Mouse (Mus musculus): Measurements from ENCODE around the gene Pml. TPM values are rescaled to one million over a fixed set of nuclear protein-coding genes. Genes with fewer than 3 reads are reported as not detected.

Gene Pml
- polyA plus RNA-seq, 1 experiment from 2014 or later, result 26.7 TPM

- no peaks in the 10 kb centered on the region for H3K27me3 ChIP-seq (ENCODE audit: insufficient read depth, low read length)
- no peak for ATAC-seq (ENCODE audit: low FRiP score, low TSS enrichment)
- no peaks in the 10 kb centered on the region for H3K9me3 ChIP-seq (ENCODE audit: low read length)
- no peak overlapping the region for H3K4me2 ChIP-seq (replicated peaks; ENCODE audit: low read depth, low read length)
- H3K4me1 ChIP-seq (ENCODE audit: insufficient read depth, low read length), result peaks cover 39% of the 10 kb centered on the region
- H3K36me3 ChIP-seq (ENCODE audit: insufficient read depth, low read length), result peaks cover 9% of the 10 kb centered on the region; the same call in 1 of the 2 replicates
- no peak overlapping the region for H3K4me3 ChIP-seq (ENCODE audit: low read length)
- 81% methylated on average over 6 of the region's 6 CpGs for WGBS
- H3K9ac ChIP-seq (replicated peaks; ENCODE audit: low read length), result no peak overlapping the region
- H3K27ac ChIP-seq (ENCODE audit: low read length), result no peak overlapping the region
Measured at GRCm38 (mm10) chr9:58243696-58244095, 5.9 kb downstream of the Pml start.

- H3K36me3 ChIP-seq (ENCODE audit: insufficient read depth, low read length), result peaks cover 9% of the 10 kb centered on the region; the same call in 1 of the 2 replicates
- WGBS, result 77% methylated on average over 5 of the region's 5 CpGs
- no peak for ATAC-seq (ENCODE audit: low FRiP score, low TSS enrichment)
- H3K4me3 ChIP-seq (ENCODE audit: low read length), result no peak overlapping the region
- peaks cover 30% of the 10 kb centered on the region for H3K4me1 ChIP-seq (ENCODE audit: insufficient read depth, low read length)
- peak overlapping the region; percentile 13; the same call in 1 of the 2 replicates for H3K27ac ChIP-seq (ENCODE audit: low read length)
- H3K4me2 ChIP-seq (replicated peaks; ENCODE audit: low read depth, low read length), result no peak overlapping the region
- H3K9ac ChIP-seq (replicated peaks; ENCODE audit: low read length), result no peak overlapping the region
- H3K9me3 ChIP-seq (ENCODE audit: low read length), result no peaks in the 10 kb centered on the region
- no peaks in the 10 kb centered on the region for H3K27me3 ChIP-seq (ENCODE audit: insufficient read depth, low read length)
Measured at GRCm38 (mm10) chr9:58242696-58243095, 6.9 kb downstream of the Pml start.

- Histone ChIP-seq H3K27me3 (ENCODE audit: insufficient read depth, low read length) (no peaks in the 10 kb centered on the region), H3K9ac (replicated peaks; ENCODE audit: low read length) (no peak overlapping the region), H3K36me3 (ENCODE audit: insufficient read depth, low read length) (peaks cover 9% of the 10 kb centered on the region; the same call in 1 of the 2 replicates), H3K4me1 (ENCODE audit: insufficient read depth, low read length) (peaks cover 23% of the 10 kb centered on the region), H3K9me3 (ENCODE audit: low read length) (no peaks in the 10 kb centered on the region), H3K4me2 (replicated peaks; ENCODE audit: low read depth, low read length) (no peak overlapping the region), H3K4me3 (ENCODE audit: low read length) (no peak overlapping the region), H3K27ac (ENCODE audit: low read length) (no peak overlapping the region)
- 48% methylated on average over 9 of the region's 9 CpGs for WGBS
- peak; percentile 69; the same call in 1 of the 2 replicates for ATAC-seq (ENCODE audit: low FRiP score, low TSS enrichment)
Measured at GRCm38 (mm10) chr9:58241780-58242485, 7.7 kb downstream of the Pml start.

- H3K4me3 ChIP-seq (ENCODE audit: low read length), result no peak overlapping the region
- H3K27ac ChIP-seq (ENCODE audit: low read length), result no peak overlapping the region
- H3K4me2 ChIP-seq (replicated peaks; ENCODE audit: low read depth, low read length), result no peak overlapping the region
- H3K9me3 ChIP-seq (ENCODE audit: low read length), result no peaks in the 10 kb centered on the region
- H3K27me3 ChIP-seq (ENCODE audit: insufficient read depth, low read length), result no peaks in the 10 kb centered on the region
- H3K4me1 ChIP-seq (ENCODE audit: insufficient read depth, low read length), result 0 out of 2 replicates have a peak, but pooled peaks cover 3% of the 10 kb centered on the region
- no peak overlapping the region for H3K9ac ChIP-seq (replicated peaks; ENCODE audit: low read length)
- H3K36me3 ChIP-seq (ENCODE audit: insufficient read depth, low read length), result peaks cover 40% of the 10 kb centered on the region
- WGBS, result 95% methylated on average over 28 of the region's 28 CpGs
- no peak for ATAC-seq (ENCODE audit: low FRiP score, low TSS enrichment)
Measured at GRCm38 (mm10) chr9:58234502-58235015, 15.0 kb downstream of the Pml start.

- H3K36me3 ChIP-seq (ENCODE audit: insufficient read depth, low read length), result peaks cover 61% of the 10 kb centered on the region
- H3K4me1 ChIP-seq (ENCODE audit: insufficient read depth, low read length), result 0 out of 2 replicates have a peak, but pooled peaks cover 3% of the 10 kb centered on the region
- H3K4me3 ChIP-seq (ENCODE audit: low read length), result no peak overlapping the region
- H3K27me3 ChIP-seq (ENCODE audit: insufficient read depth, low read length), result no peaks in the 10 kb centered on the region
- H3K4me2 ChIP-seq (replicated peaks; ENCODE audit: low read depth, low read length), result no peak overlapping the region
- H3K9ac ChIP-seq (replicated peaks; ENCODE audit: low read length), result no peak overlapping the region
- WGBS, result 43% methylated on average over 5 of the region's 5 CpGs
- no peak for ATAC-seq (ENCODE audit: low FRiP score, low TSS enrichment)
- H3K9me3 ChIP-seq (ENCODE audit: low read length), result no peaks in the 10 kb centered on the region
- H3K27ac ChIP-seq (ENCODE audit: low read length), result peak overlapping the region; percentile 54
Measured at GRCm38 (mm10) chr9:58232374-58232773, 17.2 kb downstream of the Pml start.

GRCm38 (mm10) chr9:58231746-58232145 lies 17.8 kb downstream of the Pml start:
- WGBS, result 52% methylated on average over 6 of the region's 6 CpGs
- no peak for ATAC-seq (ENCODE audit: low FRiP score, low TSS enrichment)
- peak overlapping the region; percentile 54 for H3K27ac ChIP-seq (ENCODE audit: low read length)
- H3K4me2 ChIP-seq (replicated peaks; ENCODE audit: low read depth, low read length), result no peak overlapping the region
- no peak overlapping the region for H3K4me3 ChIP-seq (ENCODE audit: low read length)
- no peaks in the 10 kb centered on the region for H3K27me3 ChIP-seq (ENCODE audit: insufficient read depth, low read length)
- no peak overlapping the region for H3K9ac ChIP-seq (replicated peaks; ENCODE audit: low read length)
- no peaks in the 10 kb centered on the region for H3K9me3 ChIP-seq (ENCODE audit: low read length)
- peaks cover 63% of the 10 kb centered on the region for H3K36me3 ChIP-seq (ENCODE audit: insufficient read depth, low read length)
- 0 out of 2 replicates have a peak, but pooled peaks cover 3% of the 10 kb centered on the region for H3K4me1 ChIP-seq (ENCODE audit: insufficient read depth, low read length)

GRCm38 (mm10) chr9:58228777-58229466 lies 20.7 kb downstream of the Pml start:
- Histone ChIP-seq H3K4me2 (replicated peaks; ENCODE audit: low read depth, low read length) (no peak overlapping the region), H3K4me1 (ENCODE audit: insufficient read depth, low read length) (0 out of 2 replicates have a peak, but pooled peaks cover 3% of the 10 kb centered on the region), H3K9me3 (ENCODE audit: low read length) (no peaks in the 10 kb centered on the region), H3K36me3 (ENCODE audit: insufficient read depth, low read length) (peaks cover 60% of the 10 kb centered on the region), H3K9ac (replicated peaks; ENCODE audit: low read length) (no peak overlapping the region), H3K27ac (ENCODE audit: low read length) (no peak overlapping the region), H3K27me3 (ENCODE audit: insufficient read depth, low read length) (no peaks in the 10 kb centered on the region), H3K4me3 (ENCODE audit: low read length) (no peak overlapping the region)
- ATAC-seq (ENCODE audit: low FRiP score, low TSS enrichment), result no peak
- WGBS, result 96% methylated on average over 9 of the region's 9 CpGs

GRCm38 (mm10) chr9:58225915-58226913 lies 23.4 kb downstream of the Pml start:
- ATAC-seq (ENCODE audit: low FRiP score, low TSS enrichment), result no peak; the same call in 1 of the 2 replicates
- Histone ChIP-seq H3K27ac (ENCODE audit: low read length) (no peak overlapping the region), H3K4me1 (ENCODE audit: insufficient read depth, low read length) (no peaks in the 10 kb centered on the region), H3K9me3 (ENCODE audit: low read length) (no peaks in the 10 kb centered on the region), H3K36me3 (ENCODE audit: insufficient read depth, low read length) (peaks cover 70% of the 10 kb centered on the region), H3K27me3 (ENCODE audit: insufficient read depth, low read length) (no peaks in the 10 kb centered on the region), H3K9ac (replicated peaks; ENCODE audit: low read length) (no peak overlapping the region), H3K4me3 (ENCODE audit: low read length) (no peak overlapping the region), H3K4me2 (replicated peaks; ENCODE audit: low read depth, low read length) (no peak overlapping the region)
- WGBS, result 67% methylated on average over 9 of the region's 9 CpGs

- Histone ChIP-seq H3K27me3 (ENCODE audit: insufficient read depth, low read length) (no peaks in the 10 kb centered on the region), H3K36me3 (ENCODE audit: insufficient read depth, low read length) (peaks cover 67% of the 10 kb centered on the region), H3K9me3 (ENCODE audit: low read length) (no peaks in the 10 kb centered on the region), H3K27ac (ENCODE audit: low read length) (no peak overlapping the region), H3K9ac (replicated peaks; ENCODE audit: low read length) (no peak overlapping the region), H3K4me2 (replicated peaks; ENCODE audit: low read depth, low read length) (no peak overlapping the region), H3K4me3 (ENCODE audit: low read length) (no peak overlapping the region), H3K4me1 (ENCODE audit: insufficient read depth, low read length) (no peaks in the 10 kb centered on the region)
- ATAC-seq (ENCODE audit: low FRiP score, low TSS enrichment), result no peak
- WGBS, result 93% methylated on average over 2 of the region's 2 CpGs
Measured at GRCm38 (mm10) chr9:58224356-58224755, 25.2 kb downstream of the Pml start.
